Mouse (Mus musculus) liver, embryonic 11.5 days (tissue): Measurements from ENCODE around the gene Zdhhc16. TPM values are rescaled to one million over a fixed set of nuclear protein-coding genes. Genes with fewer than 3 reads are reported as not detected.

ENCODE experiments used
- ATAC-seq: fragments of 200-750 bp; cut with Nextera tagmentation; replicated peaks from 2 replicates; pipeline ENCODE4 v1.8.0; 2017; ENCODE audit warnings: moderate number of reproducible peaks, mild to moderate bottlenecking, moderate TSS enrichment, moderate library complexity; ENCODE audit not compliant: low FRiP score
- DNase-seq: peaks from one replicate; pipeline ENCODE4 v3.0.0-alpha.2; 2017; ENCODE audit warnings: low spot score
- H3K27ac ChIP-seq: fragments of 300-500 bp; sonication (generic); 2 replicates; pipeline ENCODE4 v1.5.1; 2014; ENCODE audit warnings: mild to moderate bottlenecking, low read depth, low read length, control low read depth
- H3K27me3 ChIP-seq: fragments of 300-500 bp; sonication (generic); replicated peaks from 2 replicates; pipeline ENCODE4 v1.6.1; 2014; ENCODE audit warnings: low read length, mixed read lengths; ENCODE audit not compliant: control insufficient read depth, insufficient read depth
- H3K36me3 ChIP-seq: fragments of 300-500 bp; sonication (generic); 2 replicates; pipeline ENCODE4 v1.6.1; 2014; ENCODE audit warnings: mild to moderate bottlenecking, low read length, moderate library complexity, mixed read lengths; ENCODE audit not compliant: control insufficient read depth, insufficient read depth
- H3K4me1 ChIP-seq: fragments of 300-500 bp; sonication (generic); replicated peaks from 2 replicates; pipeline ENCODE4 v1.6.1; 2014; ENCODE audit warnings: low read length, mixed read lengths; ENCODE audit not compliant: control insufficient read depth, insufficient read depth
- H3K4me2 ChIP-seq: fragments of 300-500 bp; sonication (generic); 2 replicates; pipeline ENCODE4 v1.6.1; 2014; ENCODE audit warnings: mild to moderate bottlenecking, control low read depth, moderate library complexity
- H3K4me3 ChIP-seq: fragments of 300-500 bp; sonication (generic); 2 replicates; pipeline ENCODE4 v1.5.1; 2014; ENCODE audit warnings: low read depth, low read length, control low read depth
- H3K9ac ChIP-seq: fragments of 300-500 bp; sonication (generic); 2 replicates; pipeline ENCODE4 v1.6.1; 2014; ENCODE audit warnings: low read depth, low read length, control low read depth
- H3K9me3 ChIP-seq: fragments of 300-500 bp; sonication (generic); 2 replicates; pipeline ENCODE4 v1.6.1; 2016; ENCODE audit warnings: low read length, inconsistent platforms, mixed read lengths; ENCODE audit not compliant: control insufficient read depth
- WGBS: fragments of 180-500 bp; shearing (Covaris S2); extraction: QIAGEN DNeasy Blood & Tissue Kit; methylation state at CpG from one replicate; pipeline ENCODE4 v1.1.7; 2014; 5-methylcytosine and 5-hydroxymethylcytosine counted together
- polyA plus RNA-seq: library from polyadenylated mRNA; unstranded; fragments of >200 nt; fragmentation: Nextera tagmentation; extraction: Ambion mirVana; gene quantifications from 2 replicates; pipeline ENCODE4 v1.2.1, GENCODE M21; 2014

Zdhhc16 gene
- polyA plus RNA-seq = 58.9 and 63.0 TPM in 2 replicates

DNA sequence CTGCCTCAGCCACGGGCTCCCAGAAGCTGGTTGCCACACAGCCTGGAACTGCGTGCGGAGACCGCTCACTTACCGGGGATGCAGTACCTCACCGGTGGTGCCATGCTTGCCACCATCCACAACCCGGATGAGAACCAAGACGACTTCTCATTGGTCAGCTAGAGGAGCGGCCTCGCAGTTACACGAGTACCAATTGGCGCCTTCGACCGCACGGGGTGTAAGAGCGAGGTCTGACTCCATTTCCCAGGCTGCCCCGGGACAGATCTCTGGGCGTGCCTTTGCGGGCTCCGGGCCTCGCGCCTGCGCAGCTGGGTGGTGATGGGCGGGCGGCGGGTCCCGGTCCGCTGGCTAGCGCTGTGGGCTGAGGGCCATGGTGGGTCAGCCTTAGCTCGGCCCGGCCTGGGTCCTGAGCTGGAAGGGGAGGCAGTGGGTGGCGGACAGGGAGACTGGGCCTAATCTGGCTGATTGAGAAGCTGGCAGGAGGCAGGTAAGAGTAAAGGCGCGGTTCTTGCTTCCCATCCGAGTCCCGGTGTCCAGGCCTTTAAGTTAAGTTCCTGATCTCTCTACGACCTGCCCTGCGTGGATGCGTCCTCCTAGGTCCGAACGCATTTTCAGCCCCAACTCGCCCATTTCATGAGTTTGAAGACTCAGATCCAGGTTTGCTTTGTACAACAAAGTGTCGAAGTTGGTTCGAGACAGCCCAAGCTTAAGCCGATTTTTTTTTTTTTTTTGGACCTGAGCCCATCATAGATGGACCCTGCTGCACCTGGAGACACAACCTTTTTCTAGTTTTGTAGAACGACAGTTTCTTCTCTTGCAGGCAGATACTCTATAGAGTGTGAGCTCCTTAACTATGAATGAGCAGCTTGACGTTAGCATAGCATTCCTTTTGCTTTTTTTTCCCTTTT lies at the start of gene Zdhhc16, which contains the start of gene Exosc1:
Zdhhc16 (plus strand) TSS at position 302 of the 908 bp plus-strand sequence.
Exosc1 (minus strand) TSS at position 245 of the 908 bp plus-strand sequence.
- peak within 1 kb of the TSS; percentile 99 for H3K4me3 ChIP-seq
- DNase-seq = peak; percentile 96
- H3K27me3 ChIP-seq = no peaks in the 10 kb centered on the region
- H3K4me2 ChIP-seq = peak within 1 kb of the TSS; percentile 94
- peak within 1 kb of the TSS; percentile 89 for H3K9ac ChIP-seq
- under 1% methylated on average over 47 of the region's 47 CpGs for WGBS
- H3K4me1 ChIP-seq = peaks cover 9% of the 10 kb centered on the region
- peak; percentile 99 for ATAC-seq
- no peaks in the 10 kb centered on the region for H3K9me3 ChIP-seq
- H3K36me3 ChIP-seq = peaks cover 32% of the 10 kb centered on the region; the same call in 1 of the 2 replicates
- peak within 1 kb of the TSS; percentile 78 for H3K27ac ChIP-seq

DNA sequence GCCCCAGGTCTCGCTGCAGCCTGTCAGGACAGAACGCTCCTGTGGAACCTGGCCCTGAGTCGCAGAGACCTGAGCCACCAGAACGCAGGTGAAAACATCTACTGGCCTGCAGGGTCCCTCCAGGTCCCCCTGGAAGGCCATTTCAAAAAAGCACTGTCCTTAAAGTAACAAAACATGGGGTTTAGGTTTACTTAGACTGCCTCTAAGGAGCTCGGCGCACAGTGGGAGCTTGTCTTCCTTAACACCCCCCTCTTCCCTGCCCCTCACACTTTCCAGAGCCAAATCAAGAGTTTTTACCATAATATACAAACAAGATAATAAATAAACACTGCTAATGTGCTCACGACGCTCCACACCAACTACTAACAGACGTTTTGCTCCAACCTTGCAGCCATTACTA lies 49.4 kb upstream of the Zdhhc16 start:
- DNase-seq (no peak), ATAC-seq (no peak)
- Histone ChIP-seq H3K4me2 (no peak overlapping the region), H3K9ac (no peak overlapping the region), H3K9me3 (no peaks in the 10 kb centered on the region), H3K27me3 (no peaks in the 10 kb centered on the region), H3K36me3 (peaks cover 61% of the 10 kb centered on the region), H3K27ac (no peak overlapping the region), H3K4me3 (no peak overlapping the region), H3K4me1 (no peaks in the 10 kb centered on the region)
- WGBS = 89% methylated on average over 9 of the region's 9 CpGs

DNA sequence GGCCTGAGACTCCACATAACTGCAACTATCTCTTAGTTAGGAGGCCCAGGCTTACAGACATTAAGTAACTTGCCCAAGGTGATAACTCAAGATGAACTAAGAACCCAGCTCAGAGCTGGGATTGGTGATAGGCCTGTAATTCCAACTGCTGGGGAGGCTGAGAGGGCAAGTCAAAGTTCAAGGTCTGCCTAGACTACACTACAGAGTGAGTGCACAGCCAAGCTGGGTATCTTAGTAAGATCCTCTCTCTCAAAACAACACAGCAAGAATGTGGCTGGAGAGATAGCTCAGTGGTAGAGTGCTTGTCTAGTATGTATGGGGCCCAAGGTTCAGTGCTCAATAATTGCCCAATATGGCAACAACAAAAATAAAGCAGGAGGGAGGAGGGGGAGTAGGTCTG lies 45.1 kb upstream of the Zdhhc16 start:
- H3K36me3 ChIP-seq = peaks cover 58% of the 10 kb centered on the region
- no peak for DNase-seq
- no peak overlapping the region for H3K27ac ChIP-seq

DNA sequence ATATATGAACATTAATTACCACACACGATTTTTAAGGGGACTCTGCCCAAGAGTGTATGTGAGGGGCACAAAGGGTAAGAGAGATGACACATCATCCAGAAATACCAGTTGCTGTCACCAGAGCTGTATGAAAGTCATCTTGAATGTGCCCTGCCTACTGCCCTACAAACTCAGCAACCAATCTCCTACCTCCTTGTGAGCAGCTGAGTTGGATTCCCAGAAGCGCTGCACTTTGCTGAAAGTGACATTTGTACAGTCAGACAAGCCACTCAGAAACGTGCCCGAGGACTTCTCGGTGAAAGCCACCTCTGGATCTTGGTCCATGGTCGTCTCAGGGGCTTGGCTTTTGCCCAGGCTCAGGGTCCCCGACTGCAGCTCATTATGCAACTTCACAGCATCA lies 38.3 kb upstream of the Zdhhc16 start:
- H3K4me1 ChIP-seq = peaks cover 8% of the 10 kb centered on the region; the same call in 1 of the 2 replicates
- H3K9me3 ChIP-seq = no peaks in the 10 kb centered on the region
- H3K4me3 ChIP-seq = peak overlapping the region; percentile 75
- H3K27me3 ChIP-seq = no peaks in the 10 kb centered on the region
- H3K36me3 ChIP-seq = peaks cover 10% of the 10 kb centered on the region
- H3K4me2 ChIP-seq = peak overlapping the region; percentile 81
- 0 out of 2 replicates have a peak overlapping the region, but pooled peaks have one; percentile 3 for H3K27ac ChIP-seq
- ATAC-seq = no peak
- no peak for DNase-seq
- WGBS = 36% methylated on average over 7 of the region's 7 CpGs
- peak overlapping the region; percentile 56 for H3K9ac ChIP-seq

More for the DNA sequence above, 45.1 kb upstream of the Zdhhc16 start:
- Histone ChIP-seq H3K27me3 (no peaks in the 10 kb centered on the region), H3K9me3 (no peaks in the 10 kb centered on the region), H3K4me2 (no peak overlapping the region), H3K9ac (no peak overlapping the region), H3K4me1 (no peaks in the 10 kb centered on the region), H3K4me3 (no peak overlapping the region)
- ATAC-seq = no peak; the same call in 1 of the 2 replicates

DNA sequence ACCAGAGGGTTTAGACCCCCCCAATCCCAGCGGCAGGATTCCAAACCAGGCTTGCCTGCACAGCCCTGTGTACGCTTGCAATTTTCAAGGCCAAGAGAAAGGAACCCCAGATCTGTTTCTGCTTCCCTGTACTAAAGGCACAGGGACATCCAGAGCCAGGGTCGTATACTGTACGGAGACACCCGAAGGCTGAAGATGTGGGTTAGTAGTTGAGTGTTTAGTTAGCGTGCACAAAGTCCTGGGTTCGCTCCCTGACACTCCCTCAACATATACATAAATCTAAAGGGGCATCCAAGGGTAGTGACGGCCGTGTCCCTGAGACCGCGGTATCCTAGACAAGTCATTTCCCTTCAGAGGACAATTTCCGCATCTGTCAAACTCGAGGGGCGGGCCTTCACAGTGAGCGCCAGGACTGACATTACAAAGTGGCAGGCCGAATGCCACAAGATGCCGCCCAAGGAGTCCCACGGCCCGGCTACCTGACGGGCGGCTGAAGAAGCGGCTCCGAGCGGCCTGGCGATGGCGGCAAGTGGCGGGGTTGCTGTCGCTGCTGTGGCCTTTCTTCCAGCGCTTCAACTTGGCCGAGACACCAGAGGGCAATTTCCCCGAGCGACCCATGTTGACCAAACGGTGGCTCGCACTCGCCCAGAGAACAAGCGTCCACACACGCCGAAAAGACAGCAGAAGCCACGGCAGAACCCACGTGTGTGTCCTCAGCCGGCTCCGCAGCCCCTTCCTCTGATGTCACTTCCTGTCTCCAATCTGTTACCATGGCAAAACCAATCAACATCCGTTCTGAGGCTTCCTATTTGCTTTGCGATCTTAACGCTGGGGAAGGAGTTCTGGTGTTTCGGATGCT lies 37.6 kb upstream of the Zdhhc16 start, which contains the start of gene Rrp12:
Rrp12 (minus strand) TSS at position 714 of the 859 bp plus-strand sequence.
- Histone ChIP-seq H3K27ac (0 out of 2 replicates have a peak within 1 kb of the TSS, but pooled peaks have one; percentile 3), H3K36me3 (0 out of 2 replicates have a peak, but pooled peaks cover 4% of the 10 kb centered on the region), H3K9ac (peak within 1 kb of the TSS; percentile 56), H3K9me3 (no peaks in the 10 kb centered on the region), H3K4me3 (peak within 1 kb of the TSS; percentile 75), H3K4me2 (peak within 1 kb of the TSS; percentile 81), H3K27me3 (no peaks in the 10 kb centered on the region), H3K4me1 (peaks cover 8% of the 10 kb centered on the region; the same call in 1 of the 2 replicates)
- WGBS = under 1% methylated on average over 46 of the region's 46 CpGs
- DNase-seq (peak; percentile 75), ATAC-seq (peak; percentile 85)

DNA sequence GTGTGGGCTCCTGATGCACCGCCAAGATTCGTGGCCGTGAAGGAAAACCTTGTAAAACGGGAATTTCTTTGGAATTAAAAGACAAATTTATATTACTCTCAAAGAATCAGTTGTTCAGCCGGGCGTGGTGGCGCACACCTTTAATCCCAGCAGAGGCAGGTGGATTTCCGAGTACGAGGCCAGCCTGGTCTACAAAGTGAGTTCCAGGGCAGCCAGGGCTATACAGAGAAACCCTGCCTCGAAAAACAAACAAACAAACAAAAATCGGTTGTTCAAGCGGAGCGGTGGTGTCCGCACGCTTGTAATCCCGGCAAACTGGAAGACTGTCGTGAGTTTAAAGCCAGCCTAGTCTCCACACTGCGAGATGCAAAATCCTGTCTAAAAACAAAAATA lies 37.0 kb upstream of the Zdhhc16 start:
- 24% methylated on average over 18 of the region's 18 CpGs for WGBS
- H3K9me3 ChIP-seq = no peaks in the 10 kb centered on the region
- peak overlapping the region; percentile 75 for H3K4me3 ChIP-seq
- peak overlapping the region; percentile 81 for H3K4me2 ChIP-seq
- peaks cover 8% of the 10 kb centered on the region; the same call in 1 of the 2 replicates for H3K4me1 ChIP-seq
- no peak overlapping the region for H3K9ac ChIP-seq
- DNase-seq = no peak
- ATAC-seq = no peak; the same call in 1 of the 2 replicates
- H3K27ac ChIP-seq = no peak overlapping the region
- H3K27me3 ChIP-seq = no peaks in the 10 kb centered on the region
- H3K36me3 ChIP-seq = no peaks in the 10 kb centered on the region

DNA sequence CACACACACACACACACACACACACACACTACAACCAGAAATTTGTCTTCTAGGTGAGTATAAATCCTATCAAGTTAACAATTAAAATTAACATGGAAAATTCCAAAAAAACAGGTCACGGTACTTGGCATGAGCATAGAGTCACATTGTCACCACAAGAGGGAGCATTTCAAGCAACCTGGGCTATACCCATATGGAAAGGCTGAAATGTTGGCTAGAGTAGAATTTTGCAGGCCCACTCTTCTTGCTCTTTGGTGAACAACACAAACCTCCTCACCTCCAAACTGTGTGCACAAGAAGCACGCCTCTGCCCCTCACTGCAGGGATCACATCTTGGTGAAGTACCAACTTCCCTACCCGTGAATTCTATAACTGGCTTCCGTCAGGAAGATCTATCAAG lies 34.4 kb upstream of the Zdhhc16 start:
- 46% methylated on average over 4 of the region's 4 CpGs for WGBS
- Histone ChIP-seq H3K4me1 (peaks cover 14% of the 10 kb centered on the region), H3K36me3 (no peaks in the 10 kb centered on the region), H3K9ac (no peak overlapping the region), H3K9me3 (no peaks in the 10 kb centered on the region), H3K27me3 (no peaks in the 10 kb centered on the region), H3K4me3 (no peak overlapping the region), H3K4me2 (no peak overlapping the region), H3K27ac (no peak overlapping the region)
- no peak for ATAC-seq
- no peak for DNase-seq

DNA sequence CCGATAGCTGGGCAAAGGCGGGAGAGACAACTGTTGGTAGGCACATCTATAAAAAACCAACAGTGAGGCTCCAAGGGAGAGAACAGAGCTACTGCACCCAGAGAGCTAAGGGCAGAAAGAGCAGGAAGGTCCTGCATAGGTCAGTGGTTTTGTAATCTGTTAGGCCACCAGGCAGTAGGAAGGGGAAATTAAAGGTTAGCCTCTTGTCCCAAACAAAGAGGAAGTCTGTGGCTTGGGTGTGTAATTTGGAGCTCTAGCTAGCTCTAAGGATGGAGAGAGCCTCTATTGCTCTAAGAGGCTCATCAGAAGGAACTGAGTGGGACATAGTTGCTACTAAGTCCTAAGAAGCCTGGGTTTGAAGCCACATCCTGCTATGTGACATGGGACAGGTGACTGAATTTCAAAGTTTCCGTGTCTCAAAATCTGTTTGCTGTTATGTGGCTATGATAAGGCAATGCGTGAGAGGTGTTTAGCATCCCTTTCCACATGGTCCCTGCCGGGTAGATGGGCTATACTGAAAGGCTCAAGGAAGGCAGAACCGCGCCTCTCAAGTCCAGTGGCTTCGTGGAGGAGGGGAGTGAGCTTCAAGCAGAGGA lies 32.7 kb upstream of the Zdhhc16 start:
- Histone ChIP-seq H3K27ac (no peak overlapping the region), H3K9ac (no peak overlapping the region), H3K27me3 (no peaks in the 10 kb centered on the region), H3K9me3 (no peaks in the 10 kb centered on the region), H3K4me3 (no peak overlapping the region), H3K4me2 (no peak overlapping the region), H3K36me3 (no peaks in the 10 kb centered on the region), H3K4me1 (peaks cover 10% of the 10 kb centered on the region)
- 50% methylated on average over 8 of the region's 8 CpGs for WGBS
- DNase-seq (no peak), ATAC-seq (no peak)
